Mouse (Mus musculus): ENCODE measurements around the gene Trp63.

GRCm38 (mm10) chr16:25877416-25877965 is 193.9 kb downstream of the Trp63 start:
- TF ChIP-seq GATA1 (IDR thresholded peaks at IDR 0.05; ENCODE audit: low read depth, low read length) (no peak), TBP (IDR thresholded peaks at IDR 0.05; ENCODE audit: low read depth, low read length) (no peak)
